Mouse (Mus musculus): ENCODE measurements at regions not wholly inside any gene's neighbourhood (a gene's known extent, or its start where the extent isn't known, plus 50 kb on each side); places are given as distances from the start of the nearest gene placed in this dataset.

GRCm38 (mm10) chr3:4971496-4971895 lies 779.1 kb upstream of the Gm8797 start:
- no peak for DNase-seq

- no peak for DNase-seq
Observed at GRCm38 (mm10) chr3:4973278-4973677, 777.3 kb upstream of the Gm8797 start.

GRCm38 (mm10) chr3:4973764-4974163 lies 776.8 kb upstream of the Gm8797 start:
- no peak for DNase-seq

- no peak for DNase-seq
Observed at GRCm38 (mm10) chr3:4974659-4975058, 775.9 kb upstream of the Gm8797 start.

GRCm38 (mm10) chr3:4976344-4976743 lies 774.3 kb upstream of the Gm8797 start:
- no peak for DNase-seq

GRCm38 (mm10) chr3:5017742-5018141 lies 732.9 kb upstream of the Gm8797 start:
- no peak for DNase-seq
